Mouse (Mus musculus) intestine, embryonic 15.5 days (tissue): ENCODE results near the gene Bzw2. TPM values are rescaled to one million over a fixed set of nuclear protein-coding genes. Genes with fewer than 3 reads are reported as not detected.

Experiments used
- ATAC-seq: fragments of 200-750 bp; cut with Nextera tagmentation; 2 replicates; pipeline ENCODE4 v1.8.0; 2017; ENCODE audit warnings: moderate TSS enrichment, moderate library complexity
- H3K27ac ChIP-seq: fragments of 300-500 bp; sonication (generic); 2 replicates; pipeline ENCODE4 v1.5.1; 2015; ENCODE audit warnings: mild to moderate bottlenecking, inconsistent platforms
- H3K27me3 ChIP-seq: fragments of 300-500 bp; sonication (generic); replicated peaks from 2 replicates; pipeline ENCODE4 v1.6.1; 2015; ENCODE audit warnings: inconsistent platforms
- H3K36me3 ChIP-seq: fragments of 300-500 bp; sonication (generic); 2 replicates; pipeline ENCODE4 v1.6.1; 2015; ENCODE audit warnings: inconsistent platforms
- H3K4me1 ChIP-seq: fragments of 300-500 bp; sonication (generic); replicated peaks from 2 replicates; pipeline ENCODE4 v1.6.1; 2015; ENCODE audit warnings: inconsistent platforms
- H3K4me2 ChIP-seq: fragments of 300-500 bp; sonication (generic); replicated peaks from 2 replicates; pipeline ENCODE4 v1.6.1; 2015; ENCODE audit warnings: mild to moderate bottlenecking, inconsistent platforms
- H3K4me3 ChIP-seq: fragments of 300-500 bp; sonication (generic); replicated peaks from 2 replicates; pipeline ENCODE4 v1.5.1; 2015; ENCODE audit warnings: inconsistent platforms
- H3K9ac ChIP-seq: fragments of 300-500 bp; sonication (generic); 2 replicates; pipeline ENCODE4 v1.6.1; 2015; ENCODE audit warnings: inconsistent platforms
- H3K9me3 ChIP-seq: fragments of 300-500 bp; sonication (generic); 2 replicates; pipeline ENCODE4 v1.6.1; 2016; ENCODE audit warnings: inconsistent platforms
- WGBS: fragments of 180-500 bp; shearing (Covaris S2); methylation state at CpG from one replicate; pipeline ENCODE4 v1.1.7; 2015; 5-methylcytosine and 5-hydroxymethylcytosine counted together
- polyA plus RNA-seq: library from polyadenylated mRNA; unstranded; fragments of >200 nt; fragmentation: Nextera tagmentation; extraction: Ambion mirVana; gene quantifications from 2 replicates; pipeline ENCODE4 v1.2.1, GENCODE M21; 2015

The Bzw2 gene
- polyA plus RNA-seq, 1 experiment from 2014 or later: 204 TPM

DNA sequence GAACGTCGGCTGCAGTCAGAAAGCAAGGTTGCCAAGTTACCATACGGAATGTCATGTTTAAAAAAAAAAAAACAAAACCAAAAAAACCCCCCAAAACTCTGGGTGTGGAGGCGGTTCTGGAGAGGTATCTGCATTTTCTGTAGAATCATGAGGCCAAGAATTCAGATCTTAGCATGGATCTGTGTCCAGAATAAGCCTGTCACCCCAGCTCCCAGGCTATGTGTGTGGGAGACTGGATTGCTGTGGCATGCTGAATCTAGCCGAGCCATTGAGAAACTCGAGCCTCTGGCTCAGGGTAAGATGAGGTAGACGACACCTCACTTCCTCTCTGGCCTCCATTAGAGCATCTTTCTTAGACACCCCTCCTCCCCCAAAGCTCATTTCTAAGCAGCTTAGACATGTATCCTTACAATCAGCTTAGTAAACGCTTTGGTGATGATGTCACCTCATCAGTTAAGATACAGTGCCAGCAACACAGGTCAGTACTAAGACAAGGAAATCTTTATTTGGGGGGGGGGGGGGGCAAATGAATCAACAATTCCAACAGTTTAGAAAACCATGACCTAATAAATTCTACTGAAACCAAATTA is 64.7 kb downstream of the Bzw2 start:
- H3K9me3 ChIP-seq: no peaks in the 10 kb centered on the region
- no peak for ATAC-seq
- no peaks in the 10 kb centered on the region for H3K27me3 ChIP-seq
- no peak overlapping the region for H3K27ac ChIP-seq
- H3K4me2 ChIP-seq: no peak overlapping the region
- H3K4me1 ChIP-seq: no peaks in the 10 kb centered on the region
- 88% methylated on average over 8 of the region's 8 CpGs for WGBS
- no peak overlapping the region for H3K9ac ChIP-seq
- H3K36me3 ChIP-seq: peaks cover 6% of the 10 kb centered on the region
- no peak overlapping the region for H3K4me3 ChIP-seq

DNA sequence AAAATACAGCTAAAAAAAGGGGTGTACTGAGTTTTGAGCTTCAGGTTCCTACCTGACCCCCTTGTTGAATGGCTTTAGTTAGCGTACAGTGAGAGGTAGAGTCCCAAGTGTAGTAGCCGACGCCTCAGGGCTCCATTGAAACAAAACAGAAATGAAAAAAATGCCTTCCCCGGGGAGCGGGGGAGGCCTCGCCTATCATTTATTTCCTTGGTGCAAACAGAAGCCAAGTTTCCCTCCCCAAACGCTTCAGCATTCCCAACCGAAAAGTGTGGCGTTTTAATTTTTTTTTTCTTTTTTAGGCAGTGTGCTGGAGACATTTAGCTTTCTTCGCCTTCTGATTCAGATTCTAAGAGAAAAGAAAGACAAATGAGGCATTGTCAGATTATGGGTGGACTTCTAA is 65.9 kb downstream of the Bzw2 start:
- no peak overlapping the region for H3K27ac ChIP-seq
- no peaks in the 10 kb centered on the region for H3K9me3 ChIP-seq
- WGBS: 94% methylated on average over 10 of the region's 10 CpGs
- peaks cover 6% of the 10 kb centered on the region for H3K36me3 ChIP-seq
- no peaks in the 10 kb centered on the region for H3K4me1 ChIP-seq
- ATAC-seq: no peak
- no peak overlapping the region for H3K4me2 ChIP-seq
- H3K9ac ChIP-seq: no peak overlapping the region
- H3K27me3 ChIP-seq: no peaks in the 10 kb centered on the region
- no peak overlapping the region for H3K4me3 ChIP-seq

DNA sequence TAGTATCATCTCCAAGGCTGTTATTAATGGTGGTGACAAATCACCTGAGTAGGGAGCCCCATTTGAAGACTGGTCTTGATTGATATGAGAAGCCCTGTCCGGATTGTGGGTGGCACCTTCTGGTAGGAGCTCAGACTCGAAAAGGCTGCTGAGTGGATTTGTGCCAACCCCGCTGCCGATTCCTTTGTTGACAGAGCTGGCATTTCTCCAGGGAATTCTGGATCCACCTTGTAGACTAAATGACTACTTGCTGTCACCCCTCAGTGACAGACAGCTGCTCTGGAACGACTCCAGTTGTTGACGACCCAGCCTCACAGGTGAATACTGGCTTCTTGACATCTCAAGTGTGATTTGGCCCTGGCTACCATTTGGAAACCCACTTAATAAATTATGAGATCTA is 68.7 kb downstream of the Bzw2 start:
- peaks cover 6% of the 10 kb centered on the region; the same call in 1 of the 2 replicates for H3K36me3 ChIP-seq
- ATAC-seq: no peak
- no peak overlapping the region for H3K4me2 ChIP-seq
- no peaks in the 10 kb centered on the region for H3K4me1 ChIP-seq
- WGBS: 69% methylated on average over 6 of the region's 6 CpGs
- no peak overlapping the region for H3K27ac ChIP-seq
- no peak overlapping the region for H3K9ac ChIP-seq
- no peak overlapping the region for H3K4me3 ChIP-seq
- H3K9me3 ChIP-seq: no peaks in the 10 kb centered on the region
- H3K27me3 ChIP-seq: no peaks in the 10 kb centered on the region

DNA sequence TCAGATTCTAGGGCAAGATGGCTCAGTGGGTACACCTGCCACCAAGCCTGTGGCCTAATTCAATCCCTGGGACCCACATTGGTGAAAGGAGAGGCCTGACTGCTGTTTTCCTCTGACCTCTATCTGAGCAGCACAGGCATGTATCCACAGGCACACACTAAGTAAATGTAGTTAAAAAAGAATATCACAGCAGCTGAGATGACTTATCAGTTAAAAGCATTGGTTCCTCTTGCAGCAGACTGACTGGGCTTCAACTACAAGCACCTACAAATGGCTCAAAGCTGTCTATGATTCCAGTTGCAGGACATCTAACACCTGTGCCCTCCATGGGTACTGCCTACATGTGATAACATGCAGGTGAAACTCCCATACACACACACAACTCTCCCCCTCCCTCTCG is 69.1 kb downstream of the Bzw2 start:
- Histone ChIP-seq H3K9ac (no peak overlapping the region), H3K4me3 (no peak overlapping the region), H3K27me3 (no peaks in the 10 kb centered on the region), H3K4me2 (no peak overlapping the region), H3K9me3 (no peaks in the 10 kb centered on the region), H3K36me3 (peaks cover 6% of the 10 kb centered on the region; the same call in 1 of the 2 replicates), H3K27ac (no peak overlapping the region), H3K4me1 (no peaks in the 10 kb centered on the region)
- 96% methylated on average over 1 of the region's 1 CpGs for WGBS
- no peak for ATAC-seq

DNA sequence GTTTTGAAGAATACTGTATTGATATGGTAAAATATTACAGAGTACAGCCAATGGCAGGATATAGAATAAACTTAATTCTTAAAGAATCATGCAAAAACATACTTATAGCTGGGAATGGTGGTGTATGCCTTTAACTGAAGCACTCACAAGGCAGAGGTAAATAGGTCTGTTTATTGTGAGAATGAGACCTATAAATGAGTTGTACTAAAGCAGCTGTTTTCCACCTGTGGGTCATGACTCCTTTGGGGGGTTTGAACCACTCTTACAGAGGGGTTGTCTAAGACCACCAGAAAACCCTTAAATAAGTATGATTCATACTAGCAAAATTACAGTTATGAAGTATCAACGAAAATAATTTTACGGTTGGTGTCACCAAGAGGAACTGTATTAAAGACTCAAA is 72.5 kb downstream of the Bzw2 start:
- Histone ChIP-seq H3K36me3 (no peaks in the 10 kb centered on the region), H3K9ac (no peak overlapping the region), H3K4me1 (no peaks in the 10 kb centered on the region), H3K4me3 (no peak overlapping the region), H3K4me2 (no peak overlapping the region), H3K27me3 (no peaks in the 10 kb centered on the region), H3K9me3 (no peaks in the 10 kb centered on the region), H3K27ac (no peak overlapping the region)
- ATAC-seq: no peak
- WGBS: 95% methylated on average over 2 of the region's 2 CpGs

DNA sequence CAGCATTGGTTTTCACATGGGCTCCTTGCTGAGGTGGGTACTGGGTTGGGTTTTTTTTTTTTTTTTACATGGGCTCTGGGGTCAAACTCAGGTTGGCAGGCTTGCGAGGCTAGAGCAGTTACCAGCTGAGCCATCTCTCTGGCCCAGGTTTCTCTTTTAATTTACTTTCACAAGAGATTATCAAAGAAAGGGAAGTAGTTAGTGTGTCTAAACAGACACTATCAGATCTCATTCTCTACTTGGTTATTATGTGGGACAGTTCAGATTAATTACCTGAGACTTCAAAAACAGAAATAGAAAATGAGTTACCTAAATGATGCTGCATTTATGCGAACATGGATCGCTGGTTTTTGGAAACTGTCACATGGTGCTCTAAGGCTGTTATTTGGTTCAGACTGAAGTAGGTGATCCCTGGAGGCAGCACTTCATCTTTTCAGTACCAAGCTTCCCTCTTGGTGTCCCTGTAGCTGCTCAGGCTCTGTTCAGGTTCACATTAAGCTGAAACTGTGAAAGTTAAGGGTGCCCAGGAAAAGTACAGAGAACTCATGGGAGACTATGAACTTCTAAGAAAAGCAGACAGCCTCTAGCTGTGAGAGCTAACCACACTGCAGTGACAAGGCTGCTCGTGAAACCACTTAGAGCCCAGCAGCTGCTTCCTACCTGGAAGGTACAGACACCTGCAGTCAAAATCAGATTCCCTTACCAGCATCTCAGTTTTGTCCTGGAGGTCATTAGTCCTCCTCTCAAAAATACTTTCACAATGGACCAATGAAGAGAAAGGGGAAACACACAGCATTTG is 79.6 kb downstream of the Bzw2 start:
- H3K9me3 ChIP-seq: no peaks in the 10 kb centered on the region
- 74% methylated on average over 4 of the region's 4 CpGs for WGBS
- H3K9ac ChIP-seq: no peak overlapping the region
- H3K27ac ChIP-seq: no peak overlapping the region
- no peak for ATAC-seq
- no peak overlapping the region for H3K4me3 ChIP-seq
- no peaks in the 10 kb centered on the region for H3K36me3 ChIP-seq
- no peak overlapping the region for H3K4me2 ChIP-seq
- H3K4me1 ChIP-seq: no peaks in the 10 kb centered on the region
- no peaks in the 10 kb centered on the region for H3K27me3 ChIP-seq

DNA sequence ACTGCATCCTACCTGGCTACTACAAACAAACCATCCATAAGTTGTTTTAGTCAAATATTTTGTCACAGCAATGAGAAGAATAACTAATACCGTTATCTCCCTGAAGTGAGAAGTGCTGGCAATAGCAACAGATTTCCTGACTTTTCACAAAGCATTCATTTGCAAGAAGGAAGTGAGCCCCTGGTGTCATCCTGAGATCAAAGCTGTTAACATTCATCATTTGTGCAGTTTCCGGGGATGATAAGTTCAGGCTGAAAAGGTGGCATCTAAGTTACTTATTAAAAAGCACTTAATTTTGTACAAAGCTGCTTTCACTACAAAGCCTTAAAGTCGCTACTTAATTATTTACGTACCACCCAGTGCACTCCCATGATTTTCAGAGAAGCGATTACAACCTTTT is 85.0 kb downstream of the Bzw2 start:
- whole genome bisulfite sequencing: 32% methylated on average over 5 of the region's 5 CpGs
- ATAC-seq: no peak
- Histone ChIP-seq H3K36me3 (no peaks in the 10 kb centered on the region), H3K4me3 (no peak overlapping the region), H3K9ac (no peak overlapping the region), H3K27ac (no peak overlapping the region), H3K4me1 (no peaks in the 10 kb centered on the region), H3K9me3 (no peaks in the 10 kb centered on the region), H3K27me3 (no peaks in the 10 kb centered on the region), H3K4me2 (no peak overlapping the region)

DNA sequence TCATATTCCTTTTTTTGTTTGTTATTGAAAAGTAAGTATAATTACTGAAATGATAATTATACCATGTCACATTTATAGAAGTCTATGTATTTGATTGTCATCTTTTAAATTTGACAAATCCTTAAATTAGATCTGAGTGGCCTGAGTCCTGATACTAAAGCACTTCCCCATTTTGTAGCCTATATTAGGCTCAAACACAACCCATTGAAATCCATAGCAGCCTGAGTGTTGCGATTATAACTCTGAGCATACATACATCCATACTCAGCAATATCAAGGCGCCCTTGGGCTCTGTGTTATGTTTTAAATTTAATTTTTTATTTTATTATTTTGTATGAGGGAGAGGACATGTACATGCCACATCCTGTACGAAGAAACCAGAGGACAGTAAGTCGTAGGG is 87.6 kb downstream of the Bzw2 start:
- ATAC-seq: no peak
- 89% methylated on average over 4 of the region's 4 CpGs for WGBS
- H3K27ac ChIP-seq: no peak overlapping the region
- H3K9me3 ChIP-seq: no peaks in the 10 kb centered on the region
- no peak overlapping the region for H3K4me2 ChIP-seq
- no peaks in the 10 kb centered on the region for H3K4me1 ChIP-seq
- no peaks in the 10 kb centered on the region for H3K36me3 ChIP-seq
- H3K4me3 ChIP-seq: no peak overlapping the region
- no peaks in the 10 kb centered on the region for H3K27me3 ChIP-seq
- H3K9ac ChIP-seq: no peak overlapping the region

DNA sequence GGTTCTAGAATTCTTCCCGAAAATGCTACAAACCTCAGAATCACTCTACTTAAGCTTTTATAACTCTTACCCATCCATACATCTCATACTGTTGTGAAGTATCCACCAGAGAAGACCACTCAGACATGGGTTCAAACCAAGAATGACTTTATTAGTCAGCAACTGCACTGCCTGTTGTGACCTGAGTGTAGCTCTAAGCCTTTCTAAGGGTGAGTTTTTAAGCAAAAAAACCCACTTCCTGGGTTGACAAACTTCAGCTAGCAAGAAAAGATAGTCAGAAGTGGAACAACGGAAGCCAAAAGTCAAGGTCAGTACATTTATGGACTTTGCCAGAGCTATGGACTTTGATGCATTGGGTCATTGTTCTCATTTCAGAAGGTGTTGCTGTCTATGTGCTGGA is 90.3 kb downstream of the Bzw2 start:
- WGBS: 90% methylated on average over 2 of the region's 2 CpGs
- H3K9ac ChIP-seq: no peak overlapping the region
- no peak overlapping the region for H3K27ac ChIP-seq
- no peaks in the 10 kb centered on the region for H3K27me3 ChIP-seq
- no peaks in the 10 kb centered on the region for H3K9me3 ChIP-seq
- H3K4me1 ChIP-seq: no peaks in the 10 kb centered on the region
- H3K36me3 ChIP-seq: no peaks in the 10 kb centered on the region
- no peak overlapping the region for H3K4me2 ChIP-seq
- no peak overlapping the region for H3K4me3 ChIP-seq
- ATAC-seq: no peak

DNA sequence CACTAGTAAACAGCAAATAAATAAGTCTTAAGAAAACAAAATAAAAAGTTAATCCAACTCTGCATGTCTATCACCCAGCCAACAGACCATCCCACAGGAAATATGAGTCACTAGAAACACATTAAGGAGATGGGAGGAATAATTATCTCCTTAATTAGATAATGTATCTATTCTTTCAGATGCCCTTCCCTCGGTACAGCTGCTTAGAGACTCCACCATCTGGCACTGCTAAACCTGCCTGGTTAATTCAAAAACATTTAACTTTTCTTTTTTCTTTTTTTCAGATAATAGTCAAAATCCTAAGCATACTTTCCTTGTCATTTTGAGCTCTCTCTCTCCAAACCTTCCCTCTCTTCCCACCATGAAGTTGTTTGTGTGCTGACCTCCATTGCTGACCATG is 92.0 kb downstream of the Bzw2 start:
- ATAC-seq: no peak
- 76% methylated on average over 1 of the region's 1 CpGs for WGBS
- no peaks in the 10 kb centered on the region for H3K4me1 ChIP-seq
- H3K4me2 ChIP-seq: no peak overlapping the region
- no peaks in the 10 kb centered on the region for H3K27me3 ChIP-seq
- no peaks in the 10 kb centered on the region for H3K36me3 ChIP-seq
- H3K9ac ChIP-seq: no peak overlapping the region
- no peak overlapping the region for H3K4me3 ChIP-seq
- H3K27ac ChIP-seq: no peak overlapping the region
- no peaks in the 10 kb centered on the region for H3K9me3 ChIP-seq

DNA sequence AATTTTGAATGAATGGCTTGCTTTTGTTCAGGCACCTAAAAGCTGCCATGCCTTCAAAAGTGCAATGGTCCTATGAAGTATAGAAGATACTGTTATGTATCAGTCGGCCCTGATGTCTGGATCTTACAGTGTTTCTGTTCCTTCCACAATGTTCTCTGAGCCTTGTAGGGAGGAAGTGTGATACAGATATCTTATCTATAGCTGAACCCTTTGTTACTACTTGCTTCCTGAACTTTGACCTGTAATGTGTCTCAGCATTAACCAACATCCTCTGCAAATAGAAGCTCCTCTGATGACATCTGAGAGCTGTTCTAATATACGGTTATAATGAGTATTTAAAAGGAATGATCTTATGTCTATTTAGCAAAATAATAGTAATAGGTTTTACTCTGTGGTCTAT is 100.2 kb downstream of the Bzw2 start:
- no peaks in the 10 kb centered on the region for H3K36me3 ChIP-seq
- whole genome bisulfite sequencing: 58% methylated on average over 2 of the region's 2 CpGs
- ATAC-seq: peak; percentile 86
- H3K4me2 ChIP-seq: no peak overlapping the region
- H3K9me3 ChIP-seq: no peaks in the 10 kb centered on the region
- no peaks in the 10 kb centered on the region for H3K27me3 ChIP-seq
- peaks cover 3% of the 10 kb centered on the region; the same call in 1 of the 2 replicates for H3K4me1 ChIP-seq
- H3K27ac ChIP-seq: no peak overlapping the region
- H3K9ac ChIP-seq: no peak overlapping the region
- H3K4me3 ChIP-seq: no peak overlapping the region

DNA sequence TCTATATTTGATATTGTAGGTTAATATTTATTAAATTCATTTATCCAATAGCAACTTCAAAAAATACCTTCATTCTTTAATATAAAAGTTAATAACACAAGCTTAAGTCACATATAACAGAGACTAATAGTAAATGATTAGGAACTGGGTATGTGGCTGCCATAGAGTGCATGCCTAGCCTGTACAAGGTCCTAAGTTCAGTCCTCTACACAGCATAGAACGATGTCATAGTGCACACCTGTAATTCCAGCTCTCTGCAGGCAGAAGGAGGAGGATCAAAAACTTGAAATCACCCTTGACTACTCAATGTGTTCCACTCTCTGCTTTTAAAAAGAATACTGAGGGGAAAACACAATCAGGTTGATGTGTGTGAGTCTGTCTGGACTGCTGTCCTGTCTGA is 107.6 kb downstream of the Bzw2 start:
- Histone ChIP-seq H3K27me3 (no peaks in the 10 kb centered on the region), H3K4me2 (no peak overlapping the region), H3K4me3 (no peak overlapping the region), H3K27ac (no peak overlapping the region), H3K9me3 (no peaks in the 10 kb centered on the region), H3K9ac (no peak overlapping the region), H3K36me3 (no peaks in the 10 kb centered on the region), H3K4me1 (no peaks in the 10 kb centered on the region)
- 70% methylated on average over 1 of the region's 1 CpGs for WGBS
- peak; percentile 90 for ATAC-seq

DNA sequence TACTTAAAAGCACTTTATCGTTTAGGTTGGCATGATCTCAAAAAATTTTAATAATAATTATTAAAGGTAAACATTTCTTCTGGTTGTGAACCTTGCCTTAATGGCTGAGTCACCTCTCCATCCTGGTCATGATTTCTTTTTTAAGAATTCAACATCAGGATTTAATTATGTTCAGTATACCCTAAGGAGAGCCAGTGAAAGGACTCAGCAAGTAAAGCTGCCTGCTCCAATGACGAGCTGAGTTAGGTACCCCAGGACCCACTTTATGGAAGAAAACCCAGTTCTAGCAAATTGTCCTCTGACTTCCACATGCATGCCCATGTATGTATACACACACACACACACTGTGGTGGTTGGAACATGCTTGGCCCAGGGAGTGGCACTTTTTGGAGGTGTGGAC is 110.3 kb downstream of the Bzw2 start:
- Histone ChIP-seq H3K4me2 (no peak overlapping the region), H3K27ac (no peak overlapping the region), H3K9ac (no peak overlapping the region), H3K9me3 (no peaks in the 10 kb centered on the region), H3K4me3 (no peak overlapping the region), H3K4me1 (no peaks in the 10 kb centered on the region), H3K36me3 (no peaks in the 10 kb centered on the region), H3K27me3 (no peaks in the 10 kb centered on the region)
- 90% methylated on average over 2 of the region's 2 CpGs for WGBS
- no peak for ATAC-seq
